Mouse (Mus musculus) layer of hippocampus, postnatal 36 days (tissue): ENCODE results near the gene Tfap2a. TPM values are rescaled to one million over a fixed set of nuclear protein-coding genes. Genes with fewer than 3 reads are reported as not detected.

Experiments
- DNase-seq, 2 experiments: peaks; one replicate each; pipeline ENCODE4 v3.0.0; 2022
- total RNA-seq, 2 experiments: library from RNA; stranded (reverse); gene quantifications; 2 replicates each; pipeline ENCODE4 v1.2.3; 2021

Tfap2a gene
- total RNA-seq, 2 experiments from 2014 or later = 0.40 to 0.42 TPM

GRCm38 (mm10) chr13:40733542-40734151, 4.5 kb downstream of the Tfap2a start:
- no peak for DNase-seq

GRCm38 (mm10) chr13:40732816-40733541, 5.2 kb downstream of the Tfap2a start:
- no peak for DNase-seq

GRCm38 (mm10) chr13:40732085-40732484, 6.1 kb downstream of the Tfap2a start:
- no peak for DNase-seq

GRCm38 (mm10) chr13:40731179-40731841, 6.9 kb downstream of the Tfap2a start:
- no peak for DNase-seq

GRCm38 (mm10) chr13:40730651-40731178, 7.5 kb downstream of the Tfap2a start:
- DNase-seq = no peak

- DNase-seq = no peak
Measured at GRCm38 (mm10) chr13:40729592-40730431, 8.4 kb downstream of the Tfap2a start.

GRCm38 (mm10) chr13:40729037-40729436, 9.1 kb downstream of the Tfap2a start:
- DNase-seq = no peak

- DNase-seq = no peak
Measured at GRCm38 (mm10) chr13:40728626-40728990, 9.6 kb downstream of the Tfap2a start.

GRCm38 (mm10) chr13:40727731-40728625, 10.2 kb downstream of the Tfap2a start:
- no peak for DNase-seq

GRCm38 (mm10) chr13:40725924-40726323, 12.3 kb downstream of the Tfap2a start:
- no peak for DNase-seq

- no peak for DNase-seq
Measured at GRCm38 (mm10) chr13:40723598-40723920, 14.6 kb downstream of the Tfap2a start.

GRCm38 (mm10) chr13:40722741-40723597, 15.2 kb downstream of the Tfap2a start:
- peak; percentile 63 to 69 for DNase-seq

- DNase-seq = no peak
Measured at GRCm38 (mm10) chr13:40719741-40720082, 18.5 kb downstream of the Tfap2a start.

- DNase-seq = no peak
Measured at GRCm38 (mm10) chr13:40719066-40719740, 19.0 kb downstream of the Tfap2a start.

- no peak for DNase-seq
Measured at GRCm38 (mm10) chr13:40716771-40717716, 21.1 kb downstream of the Tfap2a start.

- DNase-seq = no peak
Measured at GRCm38 (mm10) chr13:40714531-40714930, 23.6 kb downstream of the Tfap2a start.

GRCm38 (mm10) chr13:40713681-40714080, 24.5 kb downstream of the Tfap2a start:
- DNase-seq = no peak

- DNase-seq = no peak
Measured at GRCm38 (mm10) chr13:40713241-40713640, 24.9 kb downstream of the Tfap2a start.

- no peak for DNase-seq
Measured at GRCm38 (mm10) chr13:40712526-40712832, 25.7 kb downstream of the Tfap2a start.
